Mouse (Mus musculus) fibroblast of lung, adult 2 months (primary cell): ENCODE results near the gene Rassf3.

ENCODE experiments used
- DNase-seq: peaks from one replicate; pipeline ENCODE4 v3.0.0-alpha.2; 2011; ENCODE audit warnings: low read depth

Rassf3 gene

DNA sequence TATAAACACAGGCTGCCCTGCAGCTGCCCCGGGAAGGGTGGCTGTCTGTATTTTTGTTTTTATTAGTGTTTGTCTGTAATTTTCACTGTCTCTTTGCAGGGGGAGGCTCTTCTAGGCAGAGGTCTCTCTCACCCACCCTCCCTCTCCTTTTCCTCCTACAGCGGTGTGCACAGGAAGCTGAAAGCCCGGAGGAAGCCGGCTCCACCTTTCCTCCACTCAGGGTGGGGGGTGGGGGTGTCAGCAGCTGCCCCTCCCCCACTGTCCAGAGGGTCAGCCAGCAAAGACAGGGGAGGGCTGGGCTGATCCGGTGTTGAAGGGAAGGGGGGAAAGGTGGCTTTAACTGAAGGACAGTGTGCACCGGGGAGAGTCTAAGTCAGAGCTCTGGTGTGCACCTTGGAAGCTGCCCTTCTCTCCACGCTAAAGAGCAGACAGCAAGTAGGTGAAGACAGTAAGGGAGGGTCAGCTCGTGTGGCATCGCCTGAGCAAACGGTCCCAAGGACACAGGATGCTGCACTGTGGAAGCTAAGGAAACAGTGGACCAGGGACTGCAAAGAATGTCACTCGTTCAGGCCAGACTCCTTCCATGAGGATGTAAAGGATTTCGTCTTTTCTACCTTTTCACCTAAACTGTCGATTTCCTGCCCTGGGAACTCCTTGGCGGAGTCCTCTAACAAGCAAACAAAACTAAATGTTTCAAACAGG lies 46.0 kb downstream of the Rassf3 start:
- no peak for DNase-seq

DNA sequence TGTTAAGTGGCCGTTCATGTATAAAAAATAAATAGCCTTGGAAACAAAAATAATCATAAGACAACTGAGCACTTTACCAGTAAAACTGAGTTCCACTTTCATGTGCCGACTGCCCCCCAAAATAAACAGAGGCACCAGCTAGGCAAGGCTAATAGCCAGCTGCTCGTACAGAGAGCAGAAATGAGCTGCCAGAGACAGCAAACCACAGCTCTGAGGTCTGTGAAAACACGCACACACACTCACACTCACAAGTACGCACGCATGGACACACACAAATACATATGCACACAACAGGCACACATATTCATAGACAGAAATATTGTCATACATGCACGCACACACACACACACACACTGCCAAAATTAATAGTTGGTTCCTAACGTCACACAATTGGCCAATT lies 46.6 kb downstream of the Rassf3 start:
- no peak for DNase-seq

DNA sequence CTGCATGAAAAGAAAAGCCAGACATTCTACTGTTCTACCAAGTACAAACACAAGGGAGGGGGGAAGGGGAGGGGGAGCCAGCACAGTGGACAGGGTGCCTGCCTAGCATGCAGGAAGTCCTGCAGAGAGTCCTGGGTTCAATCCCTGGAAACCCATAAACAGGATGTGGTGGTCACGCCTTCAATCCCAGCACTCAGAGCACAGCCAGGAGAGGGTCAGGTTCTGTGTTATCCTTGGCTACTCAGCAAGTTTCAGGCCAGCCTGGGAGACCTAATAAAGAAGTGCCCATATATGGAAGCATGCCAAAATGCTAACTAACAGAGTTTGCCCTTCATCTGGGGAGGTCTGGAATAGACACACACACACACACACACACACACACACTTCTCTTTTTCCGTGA lies 47.1 kb downstream of the Rassf3 start:
- peak; percentile 73 for DNase-seq

DNA sequence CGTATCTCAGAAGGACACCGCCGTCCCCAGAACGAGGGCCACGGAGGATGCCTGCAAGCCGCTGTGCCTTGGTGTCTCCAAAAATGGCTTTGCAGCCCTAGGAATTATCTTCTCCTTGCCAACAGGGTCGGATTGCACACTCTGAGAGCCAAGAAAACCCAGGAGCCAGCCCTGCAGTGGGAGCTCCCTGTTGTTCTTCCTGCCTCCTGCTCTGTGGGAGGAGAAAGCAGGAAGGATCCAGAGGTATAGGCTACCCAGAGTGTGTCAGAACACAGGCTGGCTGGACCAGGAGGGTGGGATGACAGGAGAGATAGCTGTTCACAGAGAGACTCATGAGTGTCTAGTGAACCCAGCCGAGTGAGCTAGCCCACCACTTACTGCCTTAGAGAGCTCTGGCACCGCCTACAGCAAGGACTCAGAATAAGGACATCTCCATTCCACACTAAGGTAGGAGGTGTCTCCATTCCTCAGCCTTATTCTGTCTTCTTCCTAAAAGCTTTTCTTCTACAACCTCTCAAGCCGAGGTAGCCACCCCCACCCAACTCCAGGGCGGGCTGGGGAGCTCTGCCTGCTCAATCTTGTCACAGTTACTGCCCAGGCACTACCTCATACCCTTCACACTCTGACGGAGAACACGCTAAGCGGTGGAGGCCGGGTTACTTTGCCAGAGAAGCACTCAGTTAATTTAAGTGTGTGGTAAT lies 48.0 kb downstream of the Rassf3 start:
- no peak for DNase-seq

DNA sequence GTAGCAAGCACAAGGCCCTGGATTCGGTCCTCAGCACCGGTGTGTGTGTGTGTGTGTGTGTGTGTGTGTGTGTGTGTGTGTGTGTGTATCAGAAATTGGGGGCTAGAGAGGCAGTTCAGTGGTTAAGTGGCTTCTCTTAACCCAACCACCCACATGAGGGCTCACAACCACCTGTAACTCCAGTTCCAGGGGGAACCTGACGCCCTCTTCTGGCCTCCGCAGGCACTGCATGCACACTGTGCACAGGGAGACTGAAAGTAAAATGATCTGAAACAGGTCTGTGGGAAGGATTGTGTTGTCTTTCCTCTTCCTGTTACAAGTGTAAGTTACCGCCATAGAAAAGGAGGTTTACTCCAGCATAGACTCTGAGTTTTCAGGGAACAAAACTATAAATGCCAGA lies 49.0 kb downstream of the Rassf3 start:
- DNase-seq: no peak

- DNase-seq: no peak
Observed at GRCm38 (mm10) chr10:121426458-121427070, 49.6 kb downstream of the Rassf3 start.

- no peak for DNase-seq
Observed at GRCm38 (mm10) chr10:121425506-121426025, 50.6 kb downstream of the Rassf3 start.

DNA sequence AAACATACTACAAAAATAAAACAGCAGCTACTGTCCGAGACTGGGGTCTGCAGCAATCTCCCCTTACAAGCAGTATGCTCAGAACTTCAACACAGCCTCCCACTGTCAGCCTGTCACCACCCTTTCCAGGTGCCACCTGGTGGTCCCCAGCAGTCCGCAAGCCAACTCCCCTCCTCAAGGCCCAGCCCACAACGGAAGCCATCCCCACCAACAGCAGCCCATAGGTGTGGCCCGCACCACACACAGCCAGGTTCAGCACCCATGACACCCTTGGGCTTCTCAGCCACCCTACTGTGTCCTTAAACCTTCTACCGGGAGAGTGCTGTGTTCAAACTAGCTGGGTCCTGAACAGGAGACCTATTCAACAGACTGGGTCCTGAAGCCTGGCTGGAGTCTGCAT lies 51.1 kb downstream of the Rassf3 start:
- DNase-seq: no peak

DNA sequence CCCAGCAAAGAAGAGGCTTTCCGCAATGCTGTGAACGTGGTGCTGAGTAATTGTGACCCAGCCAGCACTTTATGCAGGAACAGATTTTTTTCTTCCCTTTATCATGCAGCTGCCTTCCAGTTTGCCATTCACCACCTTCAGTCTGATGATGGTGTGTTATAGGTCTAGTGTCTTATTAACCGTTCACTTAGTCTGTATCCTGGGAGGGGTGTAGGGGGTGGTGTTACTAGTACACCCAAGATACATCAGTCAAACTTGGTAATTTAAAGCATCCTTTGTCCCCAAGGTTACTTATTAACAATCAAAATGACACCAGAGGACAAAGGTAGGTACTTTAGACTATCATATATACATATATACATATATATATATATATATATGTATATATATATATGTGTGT lies 51.7 kb downstream of the Rassf3 start:
- no peak for DNase-seq

DNA sequence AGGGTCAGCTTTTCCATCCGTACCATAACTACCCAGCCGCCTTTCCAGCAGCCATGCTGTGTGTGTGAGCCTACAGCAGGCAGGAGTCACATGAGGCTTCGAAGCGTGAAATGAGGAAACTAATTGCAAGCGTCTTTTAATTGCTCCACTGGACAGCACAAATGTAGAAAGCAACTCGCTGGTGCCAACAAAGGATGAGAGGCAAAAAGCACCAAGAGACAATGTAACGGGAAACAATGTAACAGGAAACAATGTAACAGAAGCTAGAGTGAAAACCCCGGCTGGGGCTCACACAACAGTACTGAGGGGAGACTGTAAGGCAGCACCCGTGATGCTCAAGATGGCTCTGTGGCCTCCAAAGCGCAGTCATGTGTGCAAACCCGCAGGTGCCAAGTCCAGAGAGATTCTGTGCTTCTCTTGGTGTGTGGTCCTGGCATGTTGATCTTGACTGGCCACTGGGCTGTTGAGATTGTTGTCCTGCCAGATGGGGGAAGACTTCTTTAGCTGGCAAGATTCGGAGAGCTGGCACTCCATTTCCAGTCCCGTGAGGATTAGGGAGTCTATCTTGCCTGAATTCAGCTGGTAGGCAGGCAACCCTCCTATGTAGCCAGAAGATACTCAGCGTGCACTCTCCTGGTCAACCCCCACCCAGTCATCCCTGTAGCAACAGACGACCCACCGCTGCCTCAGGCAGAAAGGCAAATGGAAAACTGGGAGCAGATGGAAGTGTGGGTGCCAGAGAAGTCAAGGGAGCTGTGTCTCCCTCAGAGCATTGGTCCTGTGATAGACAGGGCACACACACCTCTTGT lies 52.4 kb downstream of the Rassf3 start:
- DNase-seq: no peak

- DNase-seq: no peak
Observed at GRCm38 (mm10) chr10:121422294-121422693, 53.9 kb downstream of the Rassf3 start.

GRCm38 (mm10) chr10:121421657-121422290 lies 54.4 kb downstream of the Rassf3 start:
- no peak for DNase-seq

GRCm38 (mm10) chr10:121421023-121421422 lies 55.1 kb downstream of the Rassf3 start:
- no peak for DNase-seq

GRCm38 (mm10) chr10:121419640-121420470 lies 56.3 kb downstream of the Rassf3 start:
- no peak for DNase-seq

DNA sequence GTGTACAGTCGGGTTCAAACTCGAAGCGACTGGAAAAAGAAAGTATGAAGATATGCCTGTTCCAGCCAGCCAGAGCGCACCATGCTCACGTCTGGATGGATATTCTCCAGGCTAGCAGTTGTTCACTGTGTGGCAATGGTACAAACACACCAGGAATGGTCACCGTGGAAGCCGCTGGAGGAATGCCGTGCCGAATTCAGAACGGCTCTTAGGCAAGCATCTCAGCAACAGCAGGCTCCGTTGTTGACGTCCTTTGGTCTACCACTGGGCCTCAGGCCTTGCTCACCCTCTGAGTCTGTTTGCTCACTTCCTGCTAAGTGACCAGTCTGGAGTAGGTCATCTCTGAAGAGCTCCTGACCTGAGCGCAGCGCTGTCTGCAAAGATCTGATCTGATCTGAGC lies 57.3 kb downstream of the Rassf3 start:
- no peak for DNase-seq

DNA sequence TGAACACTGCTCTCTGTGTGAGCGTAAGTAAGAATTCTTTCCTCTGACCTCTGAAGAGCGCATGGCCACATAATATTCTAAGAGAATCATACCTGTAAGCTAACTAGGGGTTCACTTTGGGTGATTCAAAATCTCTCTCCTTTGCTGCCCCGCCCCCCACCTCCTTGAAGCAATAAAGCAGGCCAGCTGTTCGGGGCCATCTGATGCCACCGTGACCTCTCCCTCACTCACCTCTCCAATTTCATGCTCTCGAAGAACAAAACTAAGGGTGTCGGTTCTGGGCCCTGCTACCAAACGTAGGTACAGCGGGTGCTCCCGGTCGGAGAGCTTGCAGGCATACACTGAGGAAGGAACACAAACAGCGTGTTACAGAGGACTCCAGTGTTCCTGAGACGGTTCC lies 62.0 kb downstream of the Rassf3 start:
- DNase-seq: no peak

DNA sequence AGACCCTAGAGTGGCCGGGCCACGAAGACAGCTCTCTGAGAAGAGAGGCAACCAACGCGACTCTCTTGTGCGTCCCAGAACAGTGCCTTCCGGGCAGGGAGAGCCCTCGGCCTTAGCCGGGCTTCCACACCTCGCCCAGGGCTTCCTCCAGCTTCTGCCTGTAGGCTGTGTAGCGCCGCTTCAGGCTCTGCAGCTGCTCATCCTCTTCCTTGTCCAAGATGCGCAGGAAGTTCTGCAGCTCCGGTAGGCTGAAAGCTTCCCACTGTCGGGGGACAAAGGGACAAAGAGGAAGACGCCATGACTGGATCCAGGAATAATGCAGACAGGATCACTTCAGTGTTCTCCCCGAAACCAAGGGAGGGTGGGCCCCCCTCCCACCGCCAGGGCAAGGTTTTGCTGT lies 63.3 kb downstream of the Rassf3 start:
- no peak for DNase-seq

GRCm38 (mm10) chr10:121411721-121412455 lies 64.3 kb downstream of the Rassf3 start:
- no peak for DNase-seq

DNA sequence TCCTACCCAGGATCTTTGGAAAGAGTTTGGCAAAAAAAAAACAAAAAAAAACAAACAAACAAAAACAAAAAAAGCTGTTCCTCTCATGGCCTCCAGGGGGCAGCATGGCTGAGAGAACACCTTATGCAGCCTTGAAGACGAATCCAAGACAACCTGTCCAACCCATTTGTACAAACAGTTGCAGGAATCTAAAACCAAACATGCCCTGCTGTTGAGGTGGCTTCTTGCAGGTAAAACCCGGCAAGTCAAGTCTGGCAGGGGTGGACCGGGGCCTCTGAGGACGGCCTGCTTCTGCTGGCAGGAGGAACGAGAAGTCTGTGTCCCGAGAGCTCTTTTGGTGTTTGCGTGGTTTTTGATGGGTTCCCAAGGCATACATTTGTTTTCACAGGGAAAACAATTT lies 66.4 kb downstream of the Rassf3 start:
- DNase-seq: no peak

DNA sequence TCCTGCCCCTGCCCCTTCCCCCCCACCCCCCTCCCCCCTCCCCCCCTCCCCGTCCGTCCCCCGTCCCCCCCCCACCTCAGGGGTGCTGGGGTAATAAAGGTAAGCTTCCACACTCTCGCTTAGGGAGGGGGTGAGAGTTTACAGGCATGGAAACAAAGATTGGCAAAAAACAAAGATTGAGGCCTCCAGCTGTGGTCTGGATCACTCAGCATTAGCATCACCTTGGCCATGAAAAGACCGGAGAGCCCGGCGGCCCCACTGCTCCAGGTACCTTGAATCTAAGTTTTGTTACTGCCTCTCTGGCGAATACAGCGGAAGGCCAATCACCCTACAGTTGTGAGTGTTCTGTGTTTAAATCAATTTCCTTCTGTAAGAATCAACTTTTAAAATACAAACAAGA lies 72.2 kb downstream of the Rassf3 start:
- DNase-seq: no peak
